Mouse (Mus musculus): ENCODE data around the gene Chchd4. TPM values are rescaled to one million over a fixed set of nuclear protein-coding genes. Genes with fewer than 3 reads are reported as not detected.

Chchd4 gene
- polyA plus RNA-seq, 1 experiment from 2014 or later: 18.9 TPM

DNA sequence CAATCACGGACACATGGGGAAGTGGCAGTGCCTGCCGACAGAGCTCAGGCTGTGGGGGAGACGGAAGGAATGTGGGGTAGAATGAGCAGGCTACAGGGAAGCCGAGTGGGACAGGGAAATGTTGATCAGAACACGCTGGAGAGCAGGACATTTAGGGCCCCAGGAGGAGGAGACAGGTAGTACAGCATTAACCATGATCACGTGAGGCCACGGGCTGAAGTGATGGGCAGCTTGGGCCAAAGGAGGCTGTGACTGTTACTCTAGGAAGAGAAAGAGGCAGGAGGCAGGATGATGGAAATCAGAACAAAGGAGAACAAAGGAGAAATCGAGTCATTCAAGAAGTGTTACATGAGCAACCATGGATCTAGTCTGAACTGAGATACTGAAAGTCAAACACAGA is 21.2 kb upstream of the Chchd4 start:
- no peak overlapping the region for H3K27ac ChIP-seq
- no peak for ATAC-seq (ENCODE audit: insufficient number of reproducible peaks, low FRiP score, low TSS enrichment, low read depth)
- H3K9ac ChIP-seq: no peak overlapping the region
- WGBS: 84% methylated on average over 8 of the region's 8 CpGs
- H3K4me2 ChIP-seq: no peak overlapping the region
- H3K36me3 ChIP-seq: peaks cover 89% of the 10 kb centered on the region
- H3K4me1 ChIP-seq: no peaks in the 10 kb centered on the region
- no peaks in the 10 kb centered on the region for H3K27me3 ChIP-seq
- H3K4me3 ChIP-seq: no peak overlapping the region
- no peaks in the 10 kb centered on the region for H3K9me3 ChIP-seq

DNA sequence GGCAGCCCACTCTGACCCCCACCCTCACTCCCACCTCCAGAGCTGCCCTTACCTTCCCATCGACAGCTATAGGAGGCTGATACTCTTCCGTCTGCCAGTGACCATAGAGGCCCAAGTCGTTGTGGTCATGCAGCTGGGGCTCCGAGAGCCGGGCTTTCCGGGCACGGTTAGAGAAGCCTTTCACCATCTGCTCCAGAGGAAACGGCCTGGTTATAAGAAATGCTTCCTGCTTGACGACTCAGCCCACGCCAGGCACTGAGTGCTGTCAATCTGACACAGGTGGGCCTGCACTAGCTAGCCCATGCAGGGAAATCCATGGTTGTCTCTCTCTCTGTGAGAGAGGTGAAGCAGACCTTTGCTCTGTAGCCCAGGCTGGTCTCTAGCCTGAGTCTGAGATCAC is 19.7 kb upstream of the Chchd4 start:
- no peaks in the 10 kb centered on the region for H3K27me3 ChIP-seq
- H3K4me2 ChIP-seq: no peak overlapping the region
- H3K4me3 ChIP-seq: no peak overlapping the region
- no peak overlapping the region for H3K27ac ChIP-seq
- no peaks in the 10 kb centered on the region for H3K9me3 ChIP-seq
- ATAC-seq (ENCODE audit: insufficient number of reproducible peaks, low FRiP score, low TSS enrichment, low read depth): no peak
- H3K4me1 ChIP-seq: no peaks in the 10 kb centered on the region
- no peak overlapping the region for H3K9ac ChIP-seq
- peaks cover 87% of the 10 kb centered on the region for H3K36me3 ChIP-seq
- 80% methylated on average over 10 of the region's 10 CpGs for WGBS

DNA sequence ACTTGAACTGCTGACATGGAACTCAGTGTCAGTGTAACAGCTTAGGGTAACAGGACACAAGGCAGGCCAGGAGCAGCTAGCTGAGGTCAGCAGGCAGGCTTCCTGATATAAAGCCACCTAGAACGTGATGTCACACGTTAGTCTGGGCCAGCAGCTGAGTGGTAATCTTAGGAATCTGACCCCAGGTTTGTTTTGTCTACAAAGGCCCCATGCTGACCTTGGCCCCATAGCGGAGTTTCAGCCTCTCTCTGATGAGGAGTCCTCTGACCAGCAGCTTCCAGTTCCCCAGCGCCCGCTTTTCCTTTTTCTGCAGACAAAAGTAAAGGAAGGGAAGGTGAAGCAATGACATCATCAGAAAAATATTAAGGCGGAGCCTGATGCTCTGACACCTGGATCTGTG is 17.7 kb upstream of the Chchd4 start:
- H3K9me3 ChIP-seq: no peaks in the 10 kb centered on the region
- H3K27ac ChIP-seq: no peak overlapping the region
- no peak for ATAC-seq (ENCODE audit: insufficient number of reproducible peaks, low FRiP score, low TSS enrichment, low read depth)
- no peak overlapping the region for H3K9ac ChIP-seq
- no peaks in the 10 kb centered on the region for H3K4me1 ChIP-seq
- no peak overlapping the region for H3K4me3 ChIP-seq
- 72% methylated on average over 6 of the region's 6 CpGs for WGBS
- no peak overlapping the region for H3K4me2 ChIP-seq
- H3K36me3 ChIP-seq: peaks cover 89% of the 10 kb centered on the region
- H3K27me3 ChIP-seq: no peaks in the 10 kb centered on the region

DNA sequence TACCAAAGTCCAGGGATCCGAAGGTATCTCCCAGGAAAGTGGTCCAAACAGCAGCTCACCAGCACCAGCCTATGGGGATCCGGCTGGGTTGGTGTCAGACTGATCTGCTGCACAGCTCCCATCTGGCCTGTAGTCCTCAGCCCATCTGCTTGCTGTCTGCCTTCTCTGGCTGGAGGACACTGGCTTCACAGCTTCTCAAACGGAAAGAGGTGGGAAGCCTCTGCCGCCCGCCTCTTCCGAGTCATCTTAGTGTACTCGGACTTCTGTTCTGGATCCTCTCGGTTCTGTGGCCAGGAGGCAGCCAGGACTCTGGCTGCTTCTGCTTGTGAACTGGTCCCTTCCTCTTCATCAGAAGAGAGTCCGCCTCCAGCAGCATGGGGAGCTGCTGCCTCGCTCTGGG is 16.5 kb upstream of the Chchd4 start:
- 85% methylated on average over 10 of the region's 10 CpGs for WGBS
- H3K27ac ChIP-seq: no peak overlapping the region
- no peaks in the 10 kb centered on the region for H3K9me3 ChIP-seq
- ATAC-seq (ENCODE audit: insufficient number of reproducible peaks, low FRiP score, low TSS enrichment, low read depth): no peak
- no peaks in the 10 kb centered on the region for H3K27me3 ChIP-seq
- H3K4me1 ChIP-seq: no peaks in the 10 kb centered on the region
- no peak overlapping the region for H3K4me2 ChIP-seq
- H3K9ac ChIP-seq: no peak overlapping the region
- H3K4me3 ChIP-seq: no peak overlapping the region
- H3K36me3 ChIP-seq: peaks cover 89% of the 10 kb centered on the region

DNA sequence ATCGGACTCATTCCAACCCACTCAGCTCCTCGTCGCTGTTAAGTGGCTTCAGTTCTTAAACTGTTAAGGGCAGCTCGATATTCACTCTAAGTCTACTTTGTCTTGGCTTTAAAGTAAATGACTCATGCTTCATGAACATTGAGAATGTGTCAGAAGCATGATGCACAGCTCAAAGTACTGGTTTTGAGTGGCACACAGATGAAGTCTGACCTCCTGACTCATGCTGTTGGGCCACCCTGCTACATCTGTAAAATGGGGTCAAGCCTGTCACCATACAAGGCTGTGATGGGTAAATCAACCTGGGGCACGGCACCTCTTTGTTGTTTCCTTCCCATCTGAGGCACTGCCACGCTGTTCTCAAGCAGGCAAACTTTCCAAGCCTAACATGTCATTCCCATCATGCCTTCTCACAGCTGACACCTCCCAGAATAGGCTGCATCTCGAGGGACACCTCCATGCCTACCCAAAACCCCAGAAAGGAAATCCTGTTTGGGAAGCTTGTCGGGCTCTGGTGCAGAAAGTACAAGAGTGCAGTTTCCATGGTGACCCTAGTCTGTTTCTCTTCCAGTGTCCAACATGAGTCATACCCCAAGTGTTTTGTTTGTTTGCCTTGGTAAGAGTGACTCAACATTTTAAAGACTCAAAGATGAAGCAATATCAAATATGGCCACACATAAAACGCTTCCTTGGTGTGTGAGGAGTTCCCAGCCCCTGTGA is 15.3 kb upstream of the Chchd4 start:
- Histone ChIP-seq H3K4me3 (no peak overlapping the region), H3K4me1 (no peaks in the 10 kb centered on the region), H3K9me3 (no peaks in the 10 kb centered on the region), H3K27ac (peak overlapping the region; percentile 12; the same call in 1 of the 2 replicates), H3K4me2 (no peak overlapping the region), H3K27me3 (no peaks in the 10 kb centered on the region), H3K9ac (no peak overlapping the region), H3K36me3 (peaks cover 93% of the 10 kb centered on the region)
- no peak for ATAC-seq (ENCODE audit: insufficient number of reproducible peaks, low FRiP score, low TSS enrichment, low read depth)
- 74% methylated on average over 9 of the region's 9 CpGs for WGBS

DNA sequence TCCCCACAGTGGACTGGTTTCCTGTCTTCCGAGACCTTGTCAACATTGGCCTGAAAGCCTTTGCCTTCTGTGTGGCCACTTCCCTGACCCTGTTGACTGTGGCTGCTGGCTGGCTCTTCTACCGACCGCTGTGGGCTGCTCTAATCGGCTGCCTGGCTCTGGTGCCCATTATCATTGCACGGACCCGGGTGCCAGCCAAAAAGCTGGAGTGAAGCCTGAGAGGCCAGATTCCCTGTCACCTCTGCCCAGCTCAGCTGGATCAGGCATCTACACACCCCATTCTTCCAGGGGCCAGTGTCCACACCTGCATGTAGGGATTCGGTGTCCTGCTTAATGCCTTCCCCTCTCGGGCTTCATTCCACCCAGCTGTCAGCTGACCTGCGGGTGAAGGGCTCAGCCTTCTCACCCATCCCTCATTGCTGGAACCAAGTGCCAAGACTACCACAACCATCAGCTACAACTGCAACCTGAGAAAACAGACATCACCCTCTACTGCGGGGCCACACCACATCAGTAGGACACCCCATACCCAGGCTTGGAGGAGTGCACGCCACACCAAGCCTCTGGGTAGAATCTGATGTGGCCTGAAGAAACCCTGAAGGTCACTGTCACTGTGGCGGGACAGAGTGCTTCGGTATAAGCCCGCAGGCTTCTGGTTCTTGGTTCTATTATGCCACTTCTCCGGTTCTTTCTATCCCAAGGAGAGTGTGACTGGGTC is 13.5 kb upstream of the Chchd4 start:
- H3K4me3 ChIP-seq: no peak overlapping the region
- H3K4me1 ChIP-seq: no peaks in the 10 kb centered on the region
- no peaks in the 10 kb centered on the region for H3K9me3 ChIP-seq
- WGBS: 91% methylated on average over 15 of the region's 15 CpGs
- H3K4me2 ChIP-seq: no peak overlapping the region
- no peaks in the 10 kb centered on the region for H3K27me3 ChIP-seq
- peaks cover 98% of the 10 kb centered on the region for H3K36me3 ChIP-seq
- no peak for ATAC-seq (ENCODE audit: insufficient number of reproducible peaks, low FRiP score, low TSS enrichment, low read depth)
- H3K27ac ChIP-seq: no peak overlapping the region
- H3K9ac ChIP-seq: no peak overlapping the region

DNA sequence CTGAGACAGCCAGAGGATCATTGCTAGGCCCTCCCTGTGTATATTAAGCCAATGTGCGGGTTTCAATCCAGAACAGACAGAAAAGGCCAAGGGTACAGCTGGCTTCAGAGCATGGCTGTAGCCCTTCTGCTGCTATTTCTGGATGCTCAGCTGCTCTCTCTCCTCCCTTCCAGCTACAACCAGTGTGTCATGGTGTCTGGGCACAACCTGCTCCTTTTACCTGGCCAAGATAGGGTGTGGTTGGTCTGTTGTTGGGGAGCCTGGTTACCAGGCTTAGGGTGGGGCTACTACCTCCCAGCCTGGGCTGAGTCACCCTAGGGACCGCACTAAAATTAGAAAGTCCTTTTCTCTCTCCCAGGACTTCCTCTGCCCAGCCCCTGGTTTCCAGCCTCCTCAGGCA is 10.0 kb upstream of the Chchd4 start:
- no peaks in the 10 kb centered on the region for H3K9me3 ChIP-seq
- H3K9ac ChIP-seq: no peak overlapping the region
- no peaks in the 10 kb centered on the region for H3K4me1 ChIP-seq
- peaks cover 99% of the 10 kb centered on the region for H3K36me3 ChIP-seq
- H3K27me3 ChIP-seq: no peaks in the 10 kb centered on the region
- H3K27ac ChIP-seq: no peak overlapping the region
- WGBS: 88% methylated on average over 2 of the region's 2 CpGs
- no peak for ATAC-seq (ENCODE audit: insufficient number of reproducible peaks, low FRiP score, low TSS enrichment, low read depth)
- H3K4me3 ChIP-seq: no peak overlapping the region
- H3K4me2 ChIP-seq: no peak overlapping the region

DNA sequence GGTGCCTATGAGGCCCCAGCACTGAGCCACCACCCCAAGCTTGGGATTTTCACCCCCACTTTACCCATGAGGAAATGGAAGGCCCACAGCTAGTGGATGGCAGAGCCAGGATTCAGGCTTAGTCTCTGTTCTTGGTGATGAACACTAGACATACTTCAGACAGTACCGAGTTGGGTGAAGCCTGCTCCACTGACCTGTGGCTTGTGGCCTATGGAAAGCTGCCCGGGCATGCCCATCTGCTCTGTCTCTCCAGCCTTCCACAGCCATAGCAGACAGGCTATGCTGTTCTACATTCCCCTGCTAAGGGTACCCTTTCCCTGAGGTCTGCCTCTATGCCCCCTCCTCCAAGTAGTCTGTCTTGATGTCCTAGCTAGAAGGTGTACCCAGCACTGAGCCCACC is 3.2 kb upstream of the Chchd4 start:
- no peak overlapping the region for H3K4me2 ChIP-seq
- peaks cover 20% of the 10 kb centered on the region for H3K4me1 ChIP-seq
- H3K9me3 ChIP-seq: no peaks in the 10 kb centered on the region
- peaks cover 54% of the 10 kb centered on the region for H3K36me3 ChIP-seq
- H3K27ac ChIP-seq: no peak overlapping the region
- WGBS: 91% methylated on average over 2 of the region's 2 CpGs
- H3K27me3 ChIP-seq: no peaks in the 10 kb centered on the region
- no peak overlapping the region for H3K4me3 ChIP-seq
- ATAC-seq (ENCODE audit: insufficient number of reproducible peaks, low FRiP score, low TSS enrichment, low read depth): no peak
- H3K9ac ChIP-seq: no peak overlapping the region

DNA sequence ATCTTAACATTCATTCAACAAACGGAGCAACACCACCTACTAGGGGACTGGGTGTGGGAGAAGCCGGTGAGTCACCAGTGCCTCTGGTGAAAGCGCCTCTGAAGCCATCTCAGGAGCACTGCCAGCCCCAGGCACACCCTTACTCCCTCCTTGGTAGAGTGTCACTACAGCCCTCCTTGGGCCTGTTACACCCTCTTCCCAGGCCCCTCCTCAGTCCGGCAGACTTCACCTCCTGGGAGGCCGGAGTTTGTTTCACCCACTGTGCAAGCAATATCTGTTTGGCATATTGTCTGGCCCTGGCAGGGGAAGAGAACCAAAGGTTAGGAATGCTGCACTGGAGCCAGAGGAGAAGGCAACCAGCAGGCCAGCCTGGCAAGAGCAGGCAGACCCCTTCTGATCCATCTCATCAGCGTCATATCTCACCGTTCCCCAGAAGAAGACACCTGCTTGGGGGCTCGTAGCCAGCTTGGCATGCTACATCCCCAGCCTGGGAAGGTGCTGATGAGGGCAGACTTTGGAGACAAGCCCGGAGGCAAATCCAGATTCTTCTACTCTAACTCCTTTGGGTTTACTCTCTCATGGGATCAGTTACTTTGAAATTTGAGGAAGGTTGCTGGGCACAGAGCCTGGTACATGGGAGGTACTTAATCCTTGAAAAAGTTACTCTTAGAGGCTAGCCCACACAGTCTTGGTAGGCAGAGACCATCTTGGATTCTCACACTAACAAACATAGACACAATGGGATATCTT is 1.3 kb upstream of the Chchd4 start:
- Histone ChIP-seq H3K4me1 (peaks cover 21% of the 10 kb centered on the region), H3K4me3 (peak overlapping the region; percentile 79), H3K9ac (peak overlapping the region; percentile 75), H3K27me3 (no peaks in the 10 kb centered on the region), H3K36me3 (peaks cover 46% of the 10 kb centered on the region), H3K9me3 (no peaks in the 10 kb centered on the region), H3K27ac (peak overlapping the region; percentile 76; the same call in 1 of the 2 replicates), H3K4me2 (peak overlapping the region; percentile 76)
- 46% methylated on average over 9 of the region's 9 CpGs for WGBS
- no peak for ATAC-seq (ENCODE audit: insufficient number of reproducible peaks, low FRiP score, low TSS enrichment, low read depth)

DNA sequence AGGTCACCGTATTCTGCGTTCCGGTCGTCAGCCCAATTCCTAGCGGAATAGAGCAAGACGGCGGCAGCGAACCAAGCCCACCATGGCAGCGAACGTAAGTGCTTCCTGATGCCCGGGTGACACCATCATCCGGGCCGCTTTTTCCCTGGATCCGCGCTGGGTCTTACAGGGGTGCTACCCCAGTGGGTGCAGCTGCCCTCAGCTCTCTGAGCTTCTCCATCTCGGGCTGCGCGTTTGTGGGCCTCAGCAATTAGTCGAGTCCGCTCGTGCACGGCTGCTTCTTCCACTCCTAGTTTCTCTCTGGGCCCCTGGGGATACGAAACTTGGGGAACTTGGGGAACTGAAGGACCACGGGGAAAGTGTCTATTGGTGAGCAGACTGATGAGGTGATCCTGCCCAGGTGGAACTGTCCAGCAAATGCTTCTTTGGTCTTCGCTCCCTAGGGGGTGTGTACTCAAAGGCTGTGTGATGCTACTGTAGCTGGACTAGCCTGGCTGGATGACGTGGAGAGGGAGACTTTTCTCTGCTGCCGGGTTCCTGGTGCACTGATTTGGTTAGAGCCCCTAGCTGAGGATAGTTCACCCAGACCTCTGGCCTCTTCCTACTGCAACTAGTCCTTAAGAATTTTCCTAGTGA is 577 bp upstream of the Chchd4 start:
- peaks cover 21% of the 10 kb centered on the region for H3K4me1 ChIP-seq
- no peaks in the 10 kb centered on the region for H3K9me3 ChIP-seq
- H3K36me3 ChIP-seq: peaks cover 46% of the 10 kb centered on the region
- H3K4me3 ChIP-seq: peak overlapping the region; percentile 79
- H3K9ac ChIP-seq: peak overlapping the region; percentile 75
- H3K4me2 ChIP-seq: peak overlapping the region; percentile 76
- peak; percentile 24 for ATAC-seq (ENCODE audit: insufficient number of reproducible peaks, low FRiP score, low TSS enrichment, low read depth)
- peak overlapping the region; percentile 76 for H3K27ac ChIP-seq
- H3K27me3 ChIP-seq: no peaks in the 10 kb centered on the region
- WGBS: under 1% methylated on average over 27 of the region's 27 CpGs

DNA sequence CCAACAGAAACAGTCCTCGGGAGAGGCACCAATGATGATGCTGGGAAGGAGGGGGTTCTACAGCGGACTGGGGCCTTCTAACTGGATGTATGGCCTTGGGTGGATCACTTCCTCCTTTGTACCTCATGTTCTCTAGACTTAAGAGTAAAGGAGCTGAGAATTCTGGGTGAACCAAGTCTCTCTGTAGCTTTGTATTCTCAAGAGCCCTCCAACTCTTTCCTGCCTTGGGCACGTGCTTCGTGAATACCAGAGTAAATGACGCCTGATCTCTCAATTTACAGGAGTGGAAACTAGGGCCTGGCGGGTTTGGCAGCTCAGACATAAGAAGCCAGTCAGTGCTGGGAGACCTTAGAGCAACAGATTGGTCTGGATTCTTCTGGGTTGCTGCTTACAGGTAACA is 1.0 kb downstream of the Chchd4 start:
- Histone ChIP-seq H3K9me3 (no peaks in the 10 kb centered on the region), H3K4me3 (peak overlapping the region; percentile 79), H3K4me2 (peak overlapping the region; percentile 76), H3K36me3 (peaks cover 46% of the 10 kb centered on the region), H3K27ac (peak overlapping the region; percentile 88), H3K4me1 (peaks cover 21% of the 10 kb centered on the region), H3K9ac (peak overlapping the region; percentile 76), H3K27me3 (no peaks in the 10 kb centered on the region)
- ATAC-seq (ENCODE audit: insufficient number of reproducible peaks, low FRiP score, low TSS enrichment, low read depth): no peak
- 24% methylated on average over 6 of the region's 6 CpGs for WGBS
